In genomic region chr10:22495975-22496496, GRCm38 (mm10) we compare ENCODE assay signal across 24 mouse cellular contexts.
DNase-seq lines count a peak whose midpoint lies in the region; ATAC-seq lines count a peak whose summit lies in the region.
"Had no signal": no experiment of that assay in that cellular context is flagged by ENCODE, and none has a peak within 500 bp of the region (broad histone marks: within the 10 kb centered on the region; RNA-seq: fewer than 3 reads in every experiment).

No protein-coding gene starts in this region.

- H3K27me3 ChIP-seq in forebrain, embryonic 14.5 days (replicated peaks; ENCODE audit: control insufficient read depth, insufficient read depth, low read length), result no peaks in the 10 kb centered on the region
- no peaks in the 10 kb centered on the region for H3K27me3 ChIP-seq in forebrain, embryonic 12.5 days
- H3K27me3 ChIP-seq in midbrain, embryonic 13.5 days, result no peaks in the 10 kb centered on the region
- no peaks in the 10 kb centered on the region for H3K27me3 ChIP-seq in limb, embryonic 10.5 days (ENCODE audit: low read depth, poor library complexity, severe bottlenecking)
- H3K27me3 ChIP-seq in kidney, embryonic 16.5 days (ENCODE audit: insufficient read depth, low read length), result no peaks in the 10 kb centered on the region
- H3K27me3 ChIP-seq: CH12.LX; forebrain, embryonic 13.5 days; liver, embryonic 12.5 days had no signal

- H3K9ac ChIP-seq in forebrain, embryonic 14.5 days (ENCODE audit: low read length), result no peak overlapping the region
- no peak overlapping the region for H3K9ac ChIP-seq in forebrain, embryonic 12.5 days
- no peak overlapping the region for H3K9ac ChIP-seq in midbrain, embryonic 13.5 days (replicated peaks)
- no peak overlapping the region for H3K9ac ChIP-seq in kidney, embryonic 16.5 days (replicated peaks; ENCODE audit: low read length)
- H3K9ac ChIP-seq: forebrain, embryonic 13.5 days; liver, embryonic 12.5 days; liver, postnatal 0 days had no signal

- no peaks in the 10 kb centered on the region for H3K36me3 ChIP-seq in forebrain, embryonic 14.5 days (ENCODE audit: control insufficient read depth, insufficient read depth, low read length)
- H3K36me3 ChIP-seq in forebrain, embryonic 12.5 days (replicated peaks), result no peaks in the 10 kb centered on the region
- no peaks in the 10 kb centered on the region for H3K36me3 ChIP-seq in midbrain, embryonic 13.5 days
- no peaks in the 10 kb centered on the region for H3K36me3 ChIP-seq in limb, embryonic 10.5 days
- H3K36me3 ChIP-seq in kidney, embryonic 16.5 days (ENCODE audit: insufficient read depth, low read length), result no peaks in the 10 kb centered on the region
- H3K36me3 ChIP-seq: liver, embryonic 12.5 days had no signal

- H3K4me3 ChIP-seq in forebrain, embryonic 14.5 days (ENCODE audit: low read depth, low read length), result no peak overlapping the region
- no peak overlapping the region for H3K4me3 ChIP-seq in forebrain, embryonic 12.5 days (replicated peaks)
- no peak overlapping the region for H3K4me3 ChIP-seq in midbrain, embryonic 13.5 days (replicated peaks)
- no peak overlapping the region for H3K4me3 ChIP-seq in limb, embryonic 10.5 days
- H3K4me3 ChIP-seq in kidney, embryonic 16.5 days (ENCODE audit: low read length), result no peak overlapping the region
- H3K4me3 ChIP-seq: forebrain, embryonic 13.5 days; left cerebral cortex, adult 2 months; liver, embryonic 12.5 days had no signal

- no peak for ATAC-seq in forebrain, embryonic 14.5 days
- no peak for ATAC-seq in forebrain, embryonic 12.5 days (ENCODE audit: low FRiP score)
- ATAC-seq in midbrain, embryonic 13.5 days, result peak; percentile 80
- ATAC-seq in kidney, embryonic 16.5 days (ENCODE audit: low FRiP score, low TSS enrichment), result no peak
- ATAC-seq: forebrain, embryonic 13.5 days; intestine, postnatal 0 days; liver, embryonic 12.5 days; liver, postnatal 0 days; lung, postnatal 0 days had no signal

- no peaks in the 10 kb centered on the region for H3K9me3 ChIP-seq in forebrain, embryonic 14.5 days (replicated peaks; ENCODE audit: control insufficient read depth, low read length)
- H3K9me3 ChIP-seq in forebrain, embryonic 12.5 days, result no peaks in the 10 kb centered on the region
- no peaks in the 10 kb centered on the region for H3K9me3 ChIP-seq in midbrain, embryonic 13.5 days
- H3K9me3 ChIP-seq in limb, embryonic 10.5 days (replicated peaks), result no peaks in the 10 kb centered on the region
- H3K9me3 ChIP-seq in kidney, embryonic 16.5 days (ENCODE audit: low read length), result no peaks in the 10 kb centered on the region
- H3K9me3 ChIP-seq: forebrain, embryonic 13.5 days; liver, embryonic 12.5 days had no signal

- no peaks in the 10 kb centered on the region for H3K4me1 ChIP-seq in forebrain, embryonic 14.5 days (ENCODE audit: control insufficient read depth, insufficient read depth, low read length)
- H3K4me1 ChIP-seq in forebrain, embryonic 12.5 days, result no peaks in the 10 kb centered on the region
- H3K4me1 ChIP-seq in midbrain, embryonic 13.5 days (replicated peaks), result peaks cover 4% of the 10 kb centered on the region; the same call in 1 of the 2 replicates
- H3K4me1 ChIP-seq in limb, embryonic 10.5 days, result no peaks in the 10 kb centered on the region
- H3K4me1 ChIP-seq in kidney, embryonic 16.5 days (ENCODE audit: insufficient read depth, low read length), result no peaks in the 10 kb centered on the region
- H3K4me1 ChIP-seq: forebrain, embryonic 13.5 days; liver, embryonic 12.5 days had no signal

- WGBS in forebrain, embryonic 14.5 days, result 42% methylated on average over 4 of the region's 4 CpGs
- WGBS in forebrain, embryonic 12.5 days, result 39% methylated on average over 4 of the region's 4 CpGs
- WGBS in midbrain, embryonic 13.5 days, result 29% methylated on average over 4 of the region's 4 CpGs
- 65% methylated on average over 4 of the region's 4 CpGs for WGBS in limb, embryonic 10.5 days
- 57% methylated on average over 4 of the region's 4 CpGs for WGBS in kidney, embryonic 16.5 days

- no peak overlapping the region for H3K27ac ChIP-seq in forebrain, embryonic 14.5 days (ENCODE audit: low read depth, low read length)
- H3K27ac ChIP-seq in forebrain, embryonic 12.5 days, result no peak overlapping the region
- no peak overlapping the region for H3K27ac ChIP-seq in midbrain, embryonic 13.5 days
- no peak overlapping the region for H3K27ac ChIP-seq in limb, embryonic 10.5 days
- H3K27ac ChIP-seq in kidney, embryonic 16.5 days (ENCODE audit: low read length), result no peak overlapping the region
- H3K27ac ChIP-seq: forebrain, embryonic 13.5 days; left cerebral cortex, adult 2 months; liver, embryonic 12.5 days; macrophage had no signal

- H3K4me2 ChIP-seq in forebrain, embryonic 14.5 days (ENCODE audit: low read length), result no peak overlapping the region
- no peak overlapping the region for H3K4me2 ChIP-seq in forebrain, embryonic 12.5 days
- H3K4me2 ChIP-seq in midbrain, embryonic 13.5 days (replicated peaks), result no peak overlapping the region
- H3K4me2 ChIP-seq in kidney, embryonic 16.5 days (replicated peaks; ENCODE audit: low read depth, low read length), result no peak overlapping the region
- H3K4me2 ChIP-seq: forebrain, embryonic 13.5 days; liver, embryonic 12.5 days had no signal

- peak; percentile 11 for DNase-seq in forebrain, embryonic 14.5 days (ENCODE audit: low spot score)
- DNase-seq in layer of hippocampus, postnatal 14 days (ENCODE audit: low spot score in 2 of 2), result peak; percentile 4 to 8
- DNase-seq in layer of hippocampus, adult 11-12 months (ENCODE audit: low spot score), result no peak
- peak; percentile 39 for DNase-seq in retina, postnatal 1 day
- no peak for DNase-seq in limb, embryonic 10.5 days (ENCODE audit: low spot score)
- DNase-seq: adrenal gland, adult 8-10 months; cerebellum, adult 11 months; cerebellum, adult 9-11 months; gastrocnemius, postnatal 10 days; kidney, adult 9 months; kidney, postnatal 14 days; liver, postnatal 0 days; right cerebral cortex, postnatal 14 days; thymus, postnatal 4 days had no signal

Comparison
In these comparisons a context has a peak if more than half of its experiments do, and no peak if none do; other contexts are left out.
1. DNase-seq: peak in forebrain, embryonic 14.5 days (single experiment), layer of hippocampus, postnatal 14 days (2 of 2) and retina, postnatal 1 day (single experiment); none in layer of hippocampus, adult 11-12 months (single experiment) and limb, embryonic 10.5 days (single experiment).